Mouse (Mus musculus) hematopoietic stem cell, adult 5-6 weeks (primary cell): Measurements from ENCODE around the gene Ccr5. TPM values are rescaled to one million over a fixed set of nuclear protein-coding genes. Genes with fewer than 3 reads are reported as not detected.
"Not testable (repeated sequence)": the region's sequence is repeated elsewhere in the genome, so short reads cannot be mapped to it uniquely, and the experiment has no call there.

Source experiments
- ATAC-seq, 2 experiments: fragments of 125-278 bp in 1 of 2; replicated peaks in 1 of 2; 2 replicates each; pipeline ENCODE4 v1.8.0; 2016 to 2017; ENCODE audit warnings: inconsistent platforms in 2 of 2, mild to moderate bottlenecking in 2 of 2, moderate number of reproducible peaks in 2 of 2, low read depth in 1 of 2, moderate TSS enrichment in 1 of 2; ENCODE audit not compliant: low FRiP score in 2 of 2, poor library complexity in 2 of 2, severe bottlenecking in 2 of 2, insufficient read depth in 1 of 2, low TSS enrichment in 1 of 2
- total RNA-seq: library from RNA; stranded (forward); fragments of 172-1452, 232-1000 nt; gene quantifications from 2 replicates; pipeline ENCODE4 v1.2.3, GENCODE M21; 2017

Ccr5 gene
- 0.84 and 3.2 TPM in 2 replicates for total RNA-seq

GRCm38 (mm10) chr9:124121387-124122184 lies at the start of gene Ccr5:
Gene Ccr5, plus strand, starts transcription at chr9:124121543.
- no peak for ATAC-seq

- no peak for ATAC-seq
Measured at GRCm38 (mm10) chr9:124079803-124080202, 41.5 kb upstream of the Ccr5 start.

- not testable (repeated sequence) for ATAC-seq
Measured at GRCm38 (mm10) chr9:124080471-124080870, 40.9 kb upstream of the Ccr5 start.

- ATAC-seq = no peak
Measured at GRCm38 (mm10) chr9:124090441-124090840, 30.9 kb upstream of the Ccr5 start.

- no peak for ATAC-seq
Measured at GRCm38 (mm10) chr9:124099127-124099526, 22.2 kb upstream of the Ccr5 start.

GRCm38 (mm10) chr9:124100357-124100756 lies 21.0 kb upstream of the Ccr5 start:
- no peak for ATAC-seq

- no peak for ATAC-seq
Measured at GRCm38 (mm10) chr9:124101723-124102122, 19.6 kb upstream of the Ccr5 start, which contains the start of gene Ccr2. Gene Ccr2, plus strand, starts transcription at chr9:124101950.

GRCm38 (mm10) chr9:124103199-124103598 lies 18.1 kb upstream of the Ccr5 start:
- ATAC-seq = peak; percentile 53 to 59

- no peak for ATAC-seq
Measured at GRCm38 (mm10) chr9:124105196-124105595, 16.1 kb upstream of the Ccr5 start.

GRCm38 (mm10) chr9:124107232-124107631 lies 14.1 kb upstream of the Ccr5 start:
- ATAC-seq = no peak

GRCm38 (mm10) chr9:124108356-124109127 lies 12.8 kb upstream of the Ccr5 start:
- ATAC-seq = peak; percentile 36 to 63; a peak in 2 of 4 replicates

GRCm38 (mm10) chr9:124111997-124112396 lies 9.3 kb upstream of the Ccr5 start:
- ATAC-seq = no peak

- ATAC-seq = peak; percentile 89 to 96
Measured at GRCm38 (mm10) chr9:124112591-124113239, 8.6 kb upstream of the Ccr5 start.

- no peak for ATAC-seq
Measured at GRCm38 (mm10) chr9:124113777-124114176, 7.6 kb upstream of the Ccr5 start.

GRCm38 (mm10) chr9:124118489-124118888 lies 2.9 kb upstream of the Ccr5 start:
- peak; percentile 83 to 97 for ATAC-seq

GRCm38 (mm10) chr9:124125576-124125975 lies 4.2 kb downstream of the Ccr5 start:
- ATAC-seq = no peak

- ATAC-seq = peak in 1 of 2 experiments; percentile 32; a peak in 1 of 4 replicates
Measured at GRCm38 (mm10) chr9:124126373-124126772, 5.0 kb downstream of the Ccr5 start.

- no peak for ATAC-seq
Measured at GRCm38 (mm10) chr9:124127412-124127811, 6.1 kb downstream of the Ccr5 start.
